Mouse (Mus musculus) MEL (cell line): ENCODE results near the gene Ppp2ca. TPM values are rescaled to one million over a fixed set of nuclear protein-coding genes. Genes with fewer than 3 reads are reported as not detected.

Experiments used
- DNase-seq: peaks from one replicate; pipeline ENCODE4 v3.0.0; 2011; ENCODE audit warnings: low read depth, low spot score
- H3K27ac ChIP-seq: 2 replicates; pipeline ENCODE4 v1.5.1; 2012; ENCODE audit warnings: low read depth, mild to moderate bottlenecking, control low read depth, low read length, moderate library complexity; ENCODE audit not compliant: control insufficient read depth
- H3K27me3 ChIP-seq, 2 experiments: fragments of 150-350 bp in 1 of 2; sonication (generic) in 1 of 2; 2 replicates each; pipeline ENCODE4 v1.6.1; 2012; ENCODE audit warnings: low read length in 2 of 2, mild to moderate bottlenecking in 2 of 2, improper control_type of control experiment in 1 of 2, moderate library complexity in 1 of 2; ENCODE audit not compliant: insufficient read depth in 2 of 2, control insufficient read depth in 1 of 2
- H3K36me3 ChIP-seq, 2 experiments: 2 replicates each; pipeline ENCODE4 v1.6.1; 2012 to 2014; ENCODE audit warnings: low read length in 2 of 2, improper control_type of control experiment in 1 of 2, inconsistent platforms in 1 of 2, mild to moderate bottlenecking in 1 of 2; ENCODE audit not compliant: insufficient read depth in 2 of 2, control insufficient read depth in 1 of 2
- H3K4me1 ChIP-seq, 2 experiments: fragments of 150-350 bp in 1 of 2; sonication (generic) in 1 of 2; 2 replicates each; pipeline ENCODE4 v1.6.1; 2012; ENCODE audit warnings: low read length in 2 of 2, improper control_type of control experiment in 1 of 2, mild to moderate bottlenecking in 1 of 2; ENCODE audit not compliant: insufficient read depth in 2 of 2, control insufficient read depth in 1 of 2
- H3K4me3 ChIP-seq, 2 experiments: fragments of 150-350 bp in 1 of 2; sonication (generic) in 1 of 2; 2 replicates each; pipeline ENCODE4 v1.5.1; 2012; ENCODE audit warnings: low read depth in 2 of 2, low read length in 2 of 2, mild to moderate bottlenecking in 2 of 2, moderate library complexity in 2 of 2, control low read depth in 1 of 2, improper control_type of control experiment in 1 of 2; ENCODE audit not compliant: control insufficient read depth in 1 of 2, insufficient read depth in 1 of 2
- H3K79me2 ChIP-seq: 2 replicates; pipeline ENCODE4 v1.6.1; 2012; ENCODE audit warnings: mild to moderate bottlenecking, low read length, moderate library complexity; ENCODE audit not compliant: control insufficient read depth, poor library complexity, insufficient read depth
- H3K9ac ChIP-seq: 2 replicates; pipeline ENCODE4 v1.6.1; 2012; ENCODE audit warnings: low read depth, mild to moderate bottlenecking, control low read depth, low read length, moderate library complexity; ENCODE audit not compliant: control insufficient read depth, poor library complexity, severe bottlenecking
- H3K9me3 ChIP-seq: fragments of 150-350 bp; sonication (generic); replicated peaks from 2 replicates; pipeline ENCODE4 v1.6.1; 2012; ENCODE audit warnings: mild to moderate bottlenecking, low read length, improper control_type of control experiment, moderate library complexity; ENCODE audit not compliant: insufficient read depth
- BHLHE40 ChIP-seq: IDR thresholded peaks from 2 replicates; pipeline ENCODE4 v1.6.1; 2012; ENCODE audit warnings: low read depth, mild to moderate bottlenecking, inconsistent platforms, low read length, improper control_type of control experiment, borderline replicate concordance
- EP300 ChIP-seq, 2 experiments: IDR thresholded peaks; 2 replicates each; pipeline ENCODE4 v1.6.1; 2011; ENCODE audit warnings: improper control_type of control experiment in 2 of 2, low read length in 2 of 2, low read depth in 1 of 2, mild to moderate bottlenecking in 1 of 2
- KAT2A ChIP-seq: conservative IDR thresholded peaks from 2 replicates; pipeline ENCODE4 v1.6.1; 2012; ENCODE audit warnings: low read depth, low read length, improper control_type of control experiment, inconsistent platforms
- MEF2A ChIP-seq: IDR thresholded peaks from 2 replicates; pipeline ENCODE4 v1.6.1; 2014; ENCODE audit warnings: low read depth, mild to moderate bottlenecking, inconsistent platforms, low read length, improper control_type of control experiment; ENCODE audit not compliant: poor library complexity, insufficient replicate concordance, severe bottlenecking; ENCODE audit errors: extremely low read depth
- NRF1 ChIP-seq: IDR thresholded peaks from 2 replicates; pipeline ENCODE4 v1.6.1; 2014; ENCODE audit warnings: low read depth, mild to moderate bottlenecking, inconsistent platforms, low read length, improper control_type of control experiment, moderate library complexity; ENCODE audit not compliant: poor library complexity, insufficient read depth, severe bottlenecking
- POLR2A ChIP-seq, 2 experiments: IDR thresholded peaks; 2 replicates each; pipeline ENCODE4 v1.6.1; 2011 to 2012; ENCODE audit warnings: low read length in 2 of 2, mild to moderate bottlenecking in 2 of 2, control low read depth in 1 of 2, improper control_type of control experiment in 1 of 2, low read depth in 1 of 2, moderate library complexity in 1 of 2; ENCODE audit not compliant: control insufficient read depth in 1 of 2, insufficient read depth in 1 of 2, poor library complexity in 1 of 2
- SIN3A ChIP-seq: IDR thresholded peaks from 2 replicates; pipeline ENCODE4 v1.6.1; 2012; ENCODE audit warnings: low read length, improper control_type of control experiment, inconsistent platforms
- TBP ChIP-seq: IDR thresholded peaks from 2 replicates; pipeline ENCODE4 v1.8.0; 2011; ENCODE audit warnings: low read depth, low read length, improper control_type of control experiment
- UBTF ChIP-seq: IDR thresholded peaks from 2 replicates; pipeline ENCODE4 v1.6.1; 2012; ENCODE audit warnings: low read depth, mild to moderate bottlenecking, inconsistent platforms, low read length, improper control_type of control experiment, moderate library complexity, borderline replicate concordance; ENCODE audit not compliant: insufficient read depth
- USF1 ChIP-seq: IDR thresholded peaks from 2 replicates; pipeline ENCODE4 v1.6.1; 2014; ENCODE audit warnings: low read depth, mild to moderate bottlenecking, inconsistent platforms, low read length, improper control_type of control experiment, moderate library complexity
- ZKSCAN1 ChIP-seq: IDR thresholded peaks from 2 replicates; pipeline ENCODE4 v1.6.1; 2012; ENCODE audit warnings: low read depth, mild to moderate bottlenecking, inconsistent platforms, low read length, improper control_type of control experiment, moderate library complexity
- polyA plus RNA-seq, 2 experiments: library from polyadenylated mRNA; stranded (reverse) in 1 of 2; unstranded in 1 of 2; fragments of >175 nt in 1 of 2; fragments of >200 nt in 1 of 2; gene quantifications; 2 replicates each; pipeline versions ENCODE4 v1.2.1 to v1.2.4; 2012; ENCODE audit warnings: low replicate concordance in 2 of 2, low read depth in 1 of 2; ENCODE audit not compliant: insufficient read length in 2 of 2, insufficient read depth in 1 of 2, missing spikeins in 1 of 2
- total RNA-seq: library from RNA; depleted of rRNA; stranded (reverse); fragments of 300-350 nt; gene quantifications from 2 replicates; pipeline ENCODE4 v1.2.3, GENCODE M21; 2012

The Ppp2ca gene
- total and polyA plus RNA-seq, 3 experiments = 78.2 to 113 (median 102) TPM

- Histone ChIP-seq H3K9me3 (no peaks in the 10 kb centered on the region), H3K36me3 (peaks cover 0 to 23% of the 10 kb centered on the region in 2 experiments; a peak in 2 of 4 replicates), H3K79me2 (no peaks in the 10 kb centered on the region), H3K27me3 (no peaks in the 10 kb centered on the region), H3K4me3 (no peak overlapping the region), H3K9ac (no peak overlapping the region)
- no peak for TF ChIP-seq KAT2A
- no peak for TF ChIP-seq BHLHE40
- TF ChIP-seq MEF2A = no peak
- TF ChIP-seq POLR2A (IDR thresholded peaks at IDR 0.05; ENCODE audit: control insufficient read depth in 1 of 2, insufficient read depth in 1 of 2, low read depth in 1 of 2, low read length in 2 of 2, poor library complexity in 1 of 2) = no peak
- TF ChIP-seq, all 39 proteins: peak for 0
- DNase-seq = no peak
- H3K27ac ChIP-seq = no peak overlapping the region
- peaks cover 18 to 30% of the 10 kb centered on the region in 2 experiments for H3K4me1 ChIP-seq
Measured at GRCm38 (mm10) chr11:52076742-52077352, 21.6 kb upstream of the Ppp2ca start.

GRCm38 (mm10) chr11:52077939-52078338 lies 20.5 kb upstream of the Ppp2ca start:
- no peaks in the 10 kb centered on the region for H3K27me3 ChIP-seq
- no peak overlapping the region for H3K9ac ChIP-seq
- peak; percentile 32; the same call in 1 of the 2 replicates for TF ChIP-seq USF1
- TF ChIP-seq ZKSCAN1 = no peak
- TF ChIP-seq, all 39 proteins: peak for 1
- H3K9me3 ChIP-seq = no peaks in the 10 kb centered on the region
- peaks cover 0 to 23% of the 10 kb centered on the region in 2 experiments; a peak in 2 of 4 replicates for H3K36me3 ChIP-seq
- DNase-seq = no peak
- peaks cover 18 to 30% of the 10 kb centered on the region in 2 experiments for H3K4me1 ChIP-seq
- H3K79me2 ChIP-seq = no peaks in the 10 kb centered on the region
- H3K4me3 ChIP-seq = no peak overlapping the region
- H3K27ac ChIP-seq = no peak overlapping the region

- H3K9ac ChIP-seq = no peak overlapping the region
- H3K27ac ChIP-seq = no peak overlapping the region
- H3K27me3 ChIP-seq = no peaks in the 10 kb centered on the region
- peak; percentile 86 for DNase-seq
- no peak for TF ChIP-seq UBTF
- no peak for TF ChIP-seq NRF1
- no peak for TF ChIP-seq EP300 (IDR thresholded peaks at IDR 0.05; ENCODE audit: low read depth in 1 of 2, low read length in 2 of 2)
- TF ChIP-seq SIN3A = 0 out of 2 replicates have a peak, but pooled peaks have one; percentile 40
- TF ChIP-seq TBP = 0 out of 2 replicates have a peak, but pooled peaks have one; percentile 23
- H3K9me3 ChIP-seq = no peaks in the 10 kb centered on the region
- no peak overlapping the region for H3K4me3 ChIP-seq
- peaks cover 0 to 16% of the 10 kb centered on the region in 2 experiments; a peak in 2 of 4 replicates for H3K36me3 ChIP-seq
- no peaks in the 10 kb centered on the region for H3K79me2 ChIP-seq
- peaks cover 9 to 24% of the 10 kb centered on the region in 2 experiments for H3K4me1 ChIP-seq
Measured at GRCm38 (mm10) chr11:52079978-52080377, 18.5 kb upstream of the Ppp2ca start.
